Mouse (Mus musculus): ENCODE results near the gene Cped1. TPM values are rescaled to one million over a fixed set of nuclear protein-coding genes. Genes with fewer than 3 reads are reported as not detected.

Cped1 gene
- polyA plus RNA-seq, 2 experiments = 1.8 to 2.5 TPM

GRCm38 (mm10) chr6:22011546-22011945 lies 25.8 kb downstream of the Cped1 start:
- Histone ChIP-seq H3K27ac (no peak overlapping the region), H3K9ac (replicated peaks) (no peak overlapping the region), H3K4me3 (ENCODE audit: insufficient read depth in 1 of 2, low read depth in 2 of 2, low read length in 2 of 2) (no peak overlapping the region), H3K4me2 (ENCODE audit: low read depth) (no peak overlapping the region), H3K36me3 (replicated peaks; ENCODE audit: control insufficient read depth, insufficient read depth, low read depth) (no peaks in the 10 kb centered on the region), H3K27me3 (ENCODE audit: control insufficient read depth, insufficient read depth, low read length) (no peaks in the 10 kb centered on the region), H3K4me1 (replicated peaks; ENCODE audit: control insufficient read depth in 2 of 2, insufficient read depth in 2 of 2, low read length in 1 of 2) (no peaks in the 10 kb centered on the region), H3K9me3 (ENCODE audit: control insufficient read depth, low read length) (no peaks in the 10 kb centered on the region)
- DNase-seq (ENCODE audit: low read depth in 3 of 3, low spot score in 3 of 3) (no peak), ATAC-seq (ENCODE audit: insufficient read depth) (no peak)
- 54% methylated on average over 2 of the region's 2 CpGs for WGBS (ENCODE audit: insufficient replicate concordance)
- TF ChIP-seq CTCF (IDR thresholded peaks at IDR 0.05; ENCODE audit: low read depth) = no peak
- no peak for TF ChIP-seq EP300 (IDR thresholded peaks at IDR 0.05; ENCODE audit: low read depth)

GRCm38 (mm10) chr6:22012099-22012498 lies 26.4 kb downstream of the Cped1 start:
- ATAC-seq (ENCODE audit: insufficient read depth) (no peak), DNase-seq (ENCODE audit: low read depth in 3 of 3, low spot score in 3 of 3) (no peak)
- 58% methylated on average over 5 of the region's 5 CpGs for WGBS (ENCODE audit: insufficient replicate concordance)
- H3K27me3 ChIP-seq (ENCODE audit: control insufficient read depth, insufficient read depth, low read length) = no peaks in the 10 kb centered on the region
- TF ChIP-seq EP300 (IDR thresholded peaks at IDR 0.05; ENCODE audit: low read depth) = no peak
- TF ChIP-seq CTCF (IDR thresholded peaks at IDR 0.05; ENCODE audit: low read depth) = no peak
- no peak overlapping the region for H3K4me2 ChIP-seq (ENCODE audit: low read depth)
- H3K9ac ChIP-seq (replicated peaks) = no peak overlapping the region
- H3K4me3 ChIP-seq (ENCODE audit: insufficient read depth in 1 of 2, low read depth in 2 of 2, low read length in 2 of 2) = no peak overlapping the region
- H3K36me3 ChIP-seq (replicated peaks; ENCODE audit: control insufficient read depth, insufficient read depth, low read depth) = no peaks in the 10 kb centered on the region
- H3K27ac ChIP-seq = no peak overlapping the region
- H3K9me3 ChIP-seq (ENCODE audit: control insufficient read depth, low read length) = no peaks in the 10 kb centered on the region
- no peaks in the 10 kb centered on the region for H3K4me1 ChIP-seq (replicated peaks; ENCODE audit: control insufficient read depth in 2 of 2, insufficient read depth in 2 of 2, low read length in 1 of 2)

- TF ChIP-seq EP300 (IDR thresholded peaks at IDR 0.05; ENCODE audit: low read depth) (no peak), CTCF (IDR thresholded peaks at IDR 0.05; ENCODE audit: low read depth) (no peak)
- 41% methylated on average over 5 of the region's 5 CpGs for WGBS (ENCODE audit: insufficient replicate concordance)
- Histone ChIP-seq H3K9ac (replicated peaks) (no peak overlapping the region), H3K27ac (no peak overlapping the region), H3K36me3 (replicated peaks; ENCODE audit: control insufficient read depth, insufficient read depth, low read depth) (no peaks in the 10 kb centered on the region), H3K4me2 (ENCODE audit: low read depth) (no peak overlapping the region), H3K9me3 (ENCODE audit: control insufficient read depth, low read length) (no peaks in the 10 kb centered on the region), H3K4me3 (ENCODE audit: insufficient read depth in 1 of 2, low read depth in 2 of 2, low read length in 2 of 2) (no peak overlapping the region), H3K27me3 (ENCODE audit: control insufficient read depth, insufficient read depth, low read length) (no peaks in the 10 kb centered on the region), H3K4me1 (replicated peaks; ENCODE audit: control insufficient read depth in 2 of 2, insufficient read depth in 2 of 2, low read length in 1 of 2) (no peaks in the 10 kb centered on the region)
- no peak for DNase-seq (ENCODE audit: low read depth in 3 of 3, low spot score in 3 of 3)
- ATAC-seq (ENCODE audit: insufficient read depth) = no peak
These were observed 26.8 kb downstream of the Cped1 start for GRCm38 (mm10) chr6:22012501-22012900.

GRCm38 (mm10) chr6:22013394-22013793 lies 27.7 kb downstream of the Cped1 start:
- Histone ChIP-seq H3K27ac (no peak overlapping the region), H3K4me1 (replicated peaks; ENCODE audit: control insufficient read depth in 2 of 2, insufficient read depth in 2 of 2, low read length in 1 of 2) (no peaks in the 10 kb centered on the region), H3K27me3 (ENCODE audit: control insufficient read depth, insufficient read depth, low read length) (no peaks in the 10 kb centered on the region), H3K36me3 (replicated peaks; ENCODE audit: control insufficient read depth, insufficient read depth, low read depth) (no peaks in the 10 kb centered on the region), H3K9ac (replicated peaks) (no peak overlapping the region), H3K4me2 (ENCODE audit: low read depth) (no peak overlapping the region), H3K9me3 (ENCODE audit: control insufficient read depth, low read length) (no peaks in the 10 kb centered on the region), H3K4me3 (ENCODE audit: insufficient read depth in 1 of 2, low read depth in 2 of 2, low read length in 2 of 2) (no peak overlapping the region)
- ATAC-seq (ENCODE audit: insufficient read depth) = no peak
- WGBS (ENCODE audit: insufficient replicate concordance) = 67% methylated on average over 3 of the region's 3 CpGs
- no peak for DNase-seq (ENCODE audit: low read depth in 3 of 3, low spot score in 3 of 3)
- no peak for TF ChIP-seq CTCF (IDR thresholded peaks at IDR 0.05; ENCODE audit: low read depth)
- TF ChIP-seq EP300 (IDR thresholded peaks at IDR 0.05; ENCODE audit: low read depth) = no peak

- H3K27ac ChIP-seq = no peak overlapping the region
- DNase-seq (ENCODE audit: low read depth in 3 of 3, low spot score in 3 of 3) (no peak), ATAC-seq (ENCODE audit: insufficient read depth) (no peak)
- no peak overlapping the region for H3K9ac ChIP-seq (replicated peaks)
- H3K27me3 ChIP-seq (ENCODE audit: control insufficient read depth, insufficient read depth, low read length) = no peaks in the 10 kb centered on the region
- no peaks in the 10 kb centered on the region for H3K4me1 ChIP-seq (replicated peaks; ENCODE audit: control insufficient read depth in 2 of 2, insufficient read depth in 2 of 2, low read length in 1 of 2)
- TF ChIP-seq EP300 (IDR thresholded peaks at IDR 0.05; ENCODE audit: low read depth) (no peak), CTCF (IDR thresholded peaks at IDR 0.05; ENCODE audit: low read depth) (no peak)
- H3K4me3 ChIP-seq (ENCODE audit: insufficient read depth in 1 of 2, low read depth in 2 of 2, low read length in 2 of 2) = no peak overlapping the region
- 70% methylated on average over 6 of the region's 6 CpGs for WGBS (ENCODE audit: insufficient replicate concordance)
- no peaks in the 10 kb centered on the region for H3K36me3 ChIP-seq (replicated peaks; ENCODE audit: control insufficient read depth, insufficient read depth, low read depth)
- no peaks in the 10 kb centered on the region for H3K9me3 ChIP-seq (ENCODE audit: control insufficient read depth, low read length)
- H3K4me2 ChIP-seq (ENCODE audit: low read depth) = no peak overlapping the region
These were observed 28.7 kb downstream of the Cped1 start for GRCm38 (mm10) chr6:22014291-22014911.
